Mouse (Mus musculus) midbrain, postnatal 0 days (tissue): Measurements from ENCODE around the gene Etv4. TPM values are rescaled to one million over a fixed set of nuclear protein-coding genes. Genes with fewer than 3 reads are reported as not detected.
A peak's percentile ranks its signal among the peaks of the same experiment; 100 is the strongest.

Experiments used
- ATAC-seq: fragments of 200-750 bp; cut with Nextera tagmentation; 2 replicates; pipeline ENCODE4 v1.8.0; 2017; ENCODE audit warnings: moderate number of reproducible peaks, mild to moderate bottlenecking, moderate TSS enrichment, moderate library complexity; ENCODE audit not compliant: low FRiP score
- DNase-seq: peaks from one replicate; pipeline ENCODE4 v3.0.0-alpha.2; 2015; ENCODE audit warnings: low spot score
- H3K27ac ChIP-seq: fragments of 300-500 bp; sonication (generic); 2 replicates; pipeline ENCODE4 v1.5.1; 2014; ENCODE audit warnings: low read depth, mild to moderate bottlenecking, low read length, mixed read lengths
- H3K27me3 ChIP-seq: fragments of 300-500 bp; sonication (generic); 2 replicates; pipeline ENCODE4 v1.6.1; 2014; ENCODE audit warnings: low read length, control low read depth, mixed read lengths; ENCODE audit not compliant: insufficient read depth
- H3K36me3 ChIP-seq: fragments of 300-500 bp; sonication (generic); 2 replicates; pipeline ENCODE4 v1.6.1; 2014; ENCODE audit warnings: low read length, control low read depth, mixed read lengths; ENCODE audit not compliant: insufficient read depth
- H3K4me1 ChIP-seq: fragments of 300-500 bp; sonication (generic); 2 replicates; pipeline ENCODE4 v1.6.1; 2014; ENCODE audit warnings: mild to moderate bottlenecking, control low read depth, antibody characterized with exemption, low read length, mixed read lengths; ENCODE audit not compliant: insufficient read depth
- H3K4me2 ChIP-seq: fragments of 300-500 bp; sonication (generic); 2 replicates; pipeline ENCODE4 v1.6.1; 2014; ENCODE audit warnings: low read depth, mild to moderate bottlenecking, low read length, mixed read lengths; ENCODE audit not compliant: poor library complexity, severe bottlenecking
- H3K4me3 ChIP-seq: fragments of 300-500 bp; sonication (generic); 2 replicates; pipeline ENCODE4 v1.5.1; 2014; ENCODE audit warnings: low read depth, mild to moderate bottlenecking, low read length, moderate library complexity
- H3K9ac ChIP-seq: fragments of 300-500 bp; sonication (generic); replicated peaks from 2 replicates; pipeline ENCODE4 v1.6.1; 2014; ENCODE audit warnings: mild to moderate bottlenecking, low read length, moderate library complexity, mixed read lengths; ENCODE audit not compliant: poor library complexity, severe bottlenecking
- H3K9me3 ChIP-seq: fragments of 300-500 bp; sonication (generic); 2 replicates; pipeline ENCODE4 v1.6.1; 2016; ENCODE audit warnings: low read length, control low read depth
- CTCF ChIP-seq: IDR thresholded peaks from 2 replicates; pipeline ENCODE4 v1.5.1; 2016; ENCODE audit warnings: antibody characterized with exemption, mild to moderate bottlenecking
- WGBS: fragments of 180-500 bp; shearing (Covaris S2); extraction: QIAGEN DNeasy Blood & Tissue Kit; methylation state at CpG from one replicate; pipeline ENCODE4 v1.1.7; 2014; 5-methylcytosine and 5-hydroxymethylcytosine counted together
- polyA plus RNA-seq: library from polyadenylated mRNA; unstranded; fragments of >200 nt; fragmentation: Nextera tagmentation; extraction: Ambion mirVana; gene quantifications from 2 replicates; pipeline ENCODE4 v1.2.1, GENCODE M21; 2015
- total RNA-seq: library from RNA; depleted of rRNA; stranded (reverse); fragments of >200 nt; gene quantifications from 2 replicates; pipeline ENCODE4 v1.2.3, GENCODE M21; 2014; rRNA removed

Etv4 gene
- 25.6 and 30.4 TPM in 2 replicates for total RNA-seq
- polyA plus RNA-seq: 18.4 and 18.5 TPM in 2 replicates

DNA sequence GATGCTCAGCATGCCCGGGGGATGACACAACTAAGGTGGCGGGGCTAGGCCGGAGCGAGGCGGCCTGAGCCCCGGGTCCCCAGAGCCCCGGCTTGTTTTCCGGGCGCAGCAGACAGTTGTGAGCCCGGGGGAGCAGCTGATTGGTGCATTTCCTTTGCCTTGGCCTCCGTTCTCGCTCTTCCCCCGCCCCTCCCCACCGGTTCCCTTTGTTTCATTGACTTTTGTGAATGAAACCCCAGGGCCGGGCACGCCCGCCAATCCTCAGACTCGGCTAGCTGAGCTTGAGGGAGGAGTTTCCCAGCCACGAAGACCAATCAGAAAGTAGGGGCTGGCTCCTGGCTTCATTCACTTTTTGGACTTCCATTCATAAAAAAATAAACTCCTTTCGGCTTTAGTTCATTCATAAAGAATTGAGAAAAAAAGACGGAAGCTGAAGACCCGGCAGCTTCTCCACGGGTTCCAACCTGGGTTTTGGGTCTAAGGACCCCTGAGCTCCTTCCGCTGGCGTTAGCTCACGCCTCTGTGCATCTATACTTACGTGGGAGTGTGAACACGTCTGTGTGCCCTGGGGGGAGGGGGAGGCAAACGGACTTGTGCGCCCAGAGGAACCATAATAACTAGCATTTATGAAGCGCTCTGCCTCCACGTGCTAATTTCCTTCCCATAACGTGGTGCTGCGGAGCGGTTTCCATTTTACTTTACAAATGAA, at the start of gene Etv4:
Gene Etv4, minus strand, starts transcription at position 229 of the 709 bp plus-strand sequence.
- ATAC-seq (peak; percentile 94), DNase-seq (peak; percentile 97)
- Histone ChIP-seq H3K4me3 (peak within 1 kb of the TSS; percentile 57), H3K27ac (peak within 1 kb of the TSS; percentile 38; the same call in 1 of the 2 replicates), H3K9me3 (no peaks in the 10 kb centered on the region), H3K9ac (peak within 1 kb of the TSS; percentile 61), H3K4me1 (0 out of 2 replicates have a peak, but pooled peaks cover 7% of the 10 kb centered on the region), H3K4me2 (peak within 1 kb of the TSS; percentile 98), H3K27me3 (peaks cover 43% of the 10 kb centered on the region), H3K36me3 (no peaks in the 10 kb centered on the region)
- under 1% methylated on average over 35 of the region's 35 CpGs for WGBS
- no peak for TF ChIP-seq CTCF

DNA sequence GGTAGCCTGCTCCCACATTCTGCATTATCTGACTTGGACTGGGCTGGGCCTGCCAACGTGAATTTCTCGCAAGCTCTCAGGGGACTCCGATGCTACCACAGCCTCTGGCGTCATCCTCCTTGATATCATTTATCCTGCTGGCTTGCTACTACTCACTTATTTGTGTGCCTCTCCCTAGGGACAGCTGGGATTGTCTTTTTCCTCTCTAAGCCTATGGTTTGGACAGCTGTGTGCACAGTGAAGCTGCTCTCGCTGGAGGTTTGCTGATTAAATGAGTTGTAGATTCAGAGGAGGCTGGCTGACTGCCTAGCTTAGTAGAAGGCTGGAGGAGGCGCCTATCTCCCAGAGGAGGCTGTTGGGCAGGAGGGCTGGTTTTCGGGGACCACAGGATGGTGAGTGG, 46.8 kb upstream of the Etv4 start:
- peak overlapping the region; percentile 47; the same call in 1 of the 2 replicates for H3K27ac ChIP-seq
- H3K9me3 ChIP-seq: no peaks in the 10 kb centered on the region
- no peak overlapping the region for H3K4me3 ChIP-seq
- no peak for TF ChIP-seq CTCF
- no peak overlapping the region for H3K4me2 ChIP-seq
- H3K4me1 ChIP-seq: 0 out of 2 replicates have a peak, but pooled peaks cover 4% of the 10 kb centered on the region
- no peak overlapping the region for H3K9ac ChIP-seq
- 40% methylated on average over 7 of the region's 7 CpGs for WGBS
- no peaks in the 10 kb centered on the region for H3K27me3 ChIP-seq
- ATAC-seq: no peak
- no peaks in the 10 kb centered on the region for H3K36me3 ChIP-seq
- DNase-seq: peak; percentile 56

DNA sequence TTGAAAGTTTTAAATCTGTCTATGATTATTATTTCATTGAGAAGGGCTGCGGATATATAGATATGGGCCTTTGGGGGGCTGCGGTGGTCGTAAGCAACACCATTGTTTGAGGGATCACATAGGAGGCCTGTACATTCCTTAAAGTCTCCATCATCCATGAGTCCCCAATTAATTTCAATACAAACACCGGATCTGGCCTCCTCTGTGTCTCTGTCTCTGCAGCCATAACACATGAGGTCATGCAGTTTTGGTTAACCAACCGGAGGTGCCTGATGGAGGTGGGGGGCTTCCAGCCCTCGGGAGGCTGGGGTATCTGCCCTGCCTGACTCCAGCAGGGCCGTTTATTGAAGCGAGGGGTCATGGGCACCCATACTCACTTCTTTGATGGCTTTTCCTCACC, 45.4 kb upstream of the Etv4 start:
- no peak for ATAC-seq
- no peak overlapping the region for H3K9ac ChIP-seq
- H3K4me3 ChIP-seq: no peak overlapping the region
- no peak for TF ChIP-seq CTCF
- no peaks in the 10 kb centered on the region for H3K27me3 ChIP-seq
- 0 out of 2 replicates have a peak, but pooled peaks cover 4% of the 10 kb centered on the region for H3K4me1 ChIP-seq
- WGBS: 78% methylated on average over 8 of the region's 8 CpGs
- DNase-seq: no peak
- H3K36me3 ChIP-seq: no peaks in the 10 kb centered on the region
- H3K9me3 ChIP-seq: no peaks in the 10 kb centered on the region
- H3K27ac ChIP-seq: no peak overlapping the region
- H3K4me2 ChIP-seq: no peak overlapping the region

GRCm38 (mm10) chr11:101830112-101830511, 44.9 kb upstream of the Etv4 start:
- 0 out of 2 replicates have a peak, but pooled peaks cover 4% of the 10 kb centered on the region for H3K4me1 ChIP-seq
- no peak overlapping the region for H3K4me3 ChIP-seq
- ATAC-seq (no peak), DNase-seq (peak; percentile 36)
- no peaks in the 10 kb centered on the region for H3K27me3 ChIP-seq
- 22% methylated on average over 10 of the region's 10 CpGs for WGBS
- no peak overlapping the region for H3K9ac ChIP-seq
- no peaks in the 10 kb centered on the region for H3K9me3 ChIP-seq
- H3K27ac ChIP-seq: no peak overlapping the region
- no peak for TF ChIP-seq CTCF
- no peaks in the 10 kb centered on the region for H3K36me3 ChIP-seq
- no peak overlapping the region for H3K4me2 ChIP-seq

DNA sequence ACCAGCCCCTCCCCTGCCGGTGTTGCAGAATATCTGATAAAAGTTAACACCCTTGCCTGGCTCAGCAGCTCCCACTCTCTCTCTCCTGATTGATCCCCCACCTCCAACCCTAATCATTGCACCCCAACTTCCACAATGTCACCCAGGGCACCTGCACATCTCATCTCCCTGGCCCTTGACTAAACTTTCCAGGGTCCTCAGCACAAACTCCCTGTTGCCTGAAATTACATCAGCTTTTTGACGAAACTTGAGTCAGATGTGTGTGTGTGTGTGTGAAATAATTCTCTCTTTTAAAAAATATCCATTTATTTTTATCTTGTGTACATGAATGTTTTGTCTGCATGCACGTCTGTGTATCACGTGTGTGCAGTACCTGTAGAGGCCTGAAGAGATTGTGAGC, 43.5 kb upstream of the Etv4 start:
- no peak for ATAC-seq
- 94% methylated on average over 4 of the region's 4 CpGs for WGBS

DNA sequence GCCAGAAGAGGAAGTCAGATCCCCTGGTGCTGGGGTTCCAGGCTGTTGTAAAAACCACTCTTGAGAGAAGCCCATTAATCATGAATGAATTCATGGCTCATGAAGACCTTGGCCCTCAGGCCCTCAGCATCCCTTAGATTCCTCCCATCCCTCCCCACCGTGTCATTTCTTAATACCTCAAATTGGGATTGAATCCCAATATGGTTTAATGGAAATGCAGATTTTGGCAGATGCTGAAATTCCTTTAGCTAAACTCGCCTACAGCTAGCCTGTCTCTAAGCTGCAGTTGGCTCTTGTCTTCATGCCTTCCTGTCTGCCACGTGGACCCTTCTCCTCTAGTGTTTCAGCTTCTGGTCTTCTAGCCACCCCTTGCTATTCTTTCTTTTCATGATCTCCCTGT, 38.0 kb upstream of the Etv4 start:
- H3K36me3 ChIP-seq: no peaks in the 10 kb centered on the region
- WGBS: 70% methylated on average over 3 of the region's 3 CpGs
- no peak overlapping the region for H3K27ac ChIP-seq
- no peak overlapping the region for H3K4me3 ChIP-seq
- H3K9ac ChIP-seq: no peak overlapping the region
- no peak for TF ChIP-seq CTCF
- no peaks in the 10 kb centered on the region for H3K4me1 ChIP-seq
- DNase-seq: no peak
- H3K4me2 ChIP-seq: no peak overlapping the region
- H3K9me3 ChIP-seq: no peaks in the 10 kb centered on the region
- no peaks in the 10 kb centered on the region for H3K27me3 ChIP-seq
- ATAC-seq: no peak

More for the DNA sequence above, 43.5 kb upstream of the Etv4 start:
- H3K4me1 ChIP-seq: 0 out of 2 replicates have a peak, but pooled peaks cover 4% of the 10 kb centered on the region
- H3K36me3 ChIP-seq: no peaks in the 10 kb centered on the region
- no peak for TF ChIP-seq CTCF
- H3K9ac ChIP-seq: no peak overlapping the region
- no peaks in the 10 kb centered on the region for H3K27me3 ChIP-seq
- H3K9me3 ChIP-seq: no peaks in the 10 kb centered on the region
- H3K4me2 ChIP-seq: no peak overlapping the region
- H3K27ac ChIP-seq: no peak overlapping the region
- no peak overlapping the region for H3K4me3 ChIP-seq
- DNase-seq: no peak
